Mouse (Mus musculus): Measurements from ENCODE around the gene Rnf145. TPM values are rescaled to one million over a fixed set of nuclear protein-coding genes. Genes with fewer than 3 reads are reported as not detected.

Gene Rnf145
- 100 to 1,000 TPM in 20 of 26 experiments, 10 to 100 TPM in 6; 32.3 to 381 (median 203) TPM for total RNA-seq (2018; cell fraction: chromatin; rRNA removed)
- total RNA-seq (2018; cell fraction: cytosol; rRNA removed), result 10 to 100 TPM; 19.5 to 61.0 (median 32.2) TPM
- total RNA-seq (2018; cell fraction: nucleus; rRNA removed), result 100 to 1,000 TPM in 16 of 26 experiments, 10 to 100 TPM in 10; 53.3 to 338 (median 138) TPM
- 22.5 to 32.8 TPM (median 26.5 TPM) in 3 replicates for polyA plus RNA-seq (2018)

- WGBS (ENCODE audit: missing documents), result 2% methylated on average over 70 of the region's 70 CpGs
- H3K4me3 ChIP-seq (ENCODE audit: inconsistent target), result peak within 1 kb of the TSS; percentile 94
- H3K27ac ChIP-seq, result peak within 1 kb of the TSS; percentile 90
- H3K36me3 ChIP-seq (ENCODE audit: inconsistent target), result no peaks in the 10 kb centered on the region
- H3K79me2 ChIP-seq (ENCODE audit: inconsistent target), result peaks cover 41% of the 10 kb centered on the region
Observed at GRCm38 (mm10) chr11:44518281-44519095, at the start of gene Rnf145. TSS of gene Rnf145 (plus strand) at chr11:44518964.

GRCm38 (mm10) chr11:44469646-44470431 is 48.9 kb upstream of the Rnf145 start:
- Histone ChIP-seq H3K79me2 (ENCODE audit: inconsistent target) (no peaks in the 10 kb centered on the region), H3K4me3 (ENCODE audit: inconsistent target) (peak overlapping the region; percentile 67; the same call in 1 of the 2 replicates), H3K36me3 (ENCODE audit: inconsistent target) (no peaks in the 10 kb centered on the region), H3K27ac (no peak overlapping the region)
- WGBS (ENCODE audit: missing documents), result 5% methylated on average over 56 of the region's 59 CpGs

GRCm38 (mm10) chr11:44470432-44471336 is 48.1 kb upstream of the Rnf145 start, which contains the start of gene Ublcp1:
TSS of gene Ublcp1 (minus strand) at chr11:44470498.
- H3K36me3 ChIP-seq (ENCODE audit: inconsistent target), result no peaks in the 10 kb centered on the region
- H3K27ac ChIP-seq, result peak within 1 kb of the TSS; percentile 90
- WGBS (ENCODE audit: missing documents), result 1% methylated on average over 54 of the region's 54 CpGs

GRCm38 (mm10) chr11:44471337-44471995 is 47.3 kb upstream of the Rnf145 start:
- peak overlapping the region; percentile 67 for H3K4me3 ChIP-seq (ENCODE audit: inconsistent target)
- peak overlapping the region; percentile 90 for H3K27ac ChIP-seq
- no peaks in the 10 kb centered on the region for H3K79me2 ChIP-seq (ENCODE audit: inconsistent target)
- 10% methylated on average over 4 of the region's 4 CpGs for WGBS (ENCODE audit: missing documents)
- H3K36me3 ChIP-seq (ENCODE audit: inconsistent target), result no peaks in the 10 kb centered on the region

More at GRCm38 (mm10) chr11:44470432-44471336, 48.1 kb upstream of the Rnf145 start, which contains the start of gene Ublcp1:
- Histone ChIP-seq H3K4me3 (ENCODE audit: inconsistent target) (peak within 1 kb of the TSS; percentile 67), H3K79me2 (ENCODE audit: inconsistent target) (no peaks in the 10 kb centered on the region)

GRCm38 (mm10) chr11:44475467-44475866 is 43.3 kb upstream of the Rnf145 start:
- H3K27ac ChIP-seq, result no peak overlapping the region
- no peak overlapping the region for H3K4me3 ChIP-seq (ENCODE audit: inconsistent target)
- no peaks in the 10 kb centered on the region for H3K36me3 ChIP-seq (ENCODE audit: inconsistent target)
- 88% methylated on average over 3 of the region's 3 CpGs for WGBS (ENCODE audit: missing documents)
- no peaks in the 10 kb centered on the region for H3K79me2 ChIP-seq (ENCODE audit: inconsistent target)

GRCm38 (mm10) chr11:44476445-44476844 is 42.3 kb upstream of the Rnf145 start:
- H3K79me2 ChIP-seq (ENCODE audit: inconsistent target), result no peaks in the 10 kb centered on the region
- H3K27ac ChIP-seq, result no peak overlapping the region
- H3K4me3 ChIP-seq (ENCODE audit: inconsistent target), result no peak overlapping the region
- 30% methylated on average over 2 of the region's 2 CpGs for WGBS (ENCODE audit: missing documents)
- H3K36me3 ChIP-seq (ENCODE audit: inconsistent target), result no peaks in the 10 kb centered on the region

GRCm38 (mm10) chr11:44478382-44478781 is 40.4 kb upstream of the Rnf145 start:
- Histone ChIP-seq H3K36me3 (ENCODE audit: inconsistent target) (no peaks in the 10 kb centered on the region), H3K4me3 (ENCODE audit: inconsistent target) (no peak overlapping the region), H3K79me2 (ENCODE audit: inconsistent target) (no peaks in the 10 kb centered on the region), H3K27ac (no peak overlapping the region)
- WGBS (ENCODE audit: missing documents), result 66% methylated on average over 4 of the region's 4 CpGs

- no peak overlapping the region for H3K27ac ChIP-seq
- 98% methylated on average over 6 of the region's 6 CpGs for WGBS (ENCODE audit: missing documents)
Observed at GRCm38 (mm10) chr11:44480246-44480645, 38.5 kb upstream of the Rnf145 start.

GRCm38 (mm10) chr11:44485089-44485736 is 33.6 kb upstream of the Rnf145 start:
- Histone ChIP-seq H3K36me3 (ENCODE audit: inconsistent target) (no peaks in the 10 kb centered on the region), H3K4me3 (ENCODE audit: inconsistent target) (no peak overlapping the region), H3K79me2 (ENCODE audit: inconsistent target) (no peaks in the 10 kb centered on the region), H3K27ac (no peak overlapping the region)
- WGBS (ENCODE audit: missing documents), result 98% methylated on average over 7 of the region's 7 CpGs

More at GRCm38 (mm10) chr11:44480246-44480645, 38.5 kb upstream of the Rnf145 start:
- no peak overlapping the region for H3K4me3 ChIP-seq (ENCODE audit: inconsistent target)
- H3K36me3 ChIP-seq (ENCODE audit: inconsistent target), result no peaks in the 10 kb centered on the region
- H3K79me2 ChIP-seq (ENCODE audit: inconsistent target), result no peaks in the 10 kb centered on the region

- Histone ChIP-seq H3K27ac (no peak overlapping the region), H3K36me3 (ENCODE audit: inconsistent target) (no peaks in the 10 kb centered on the region), H3K4me3 (ENCODE audit: inconsistent target) (no peak overlapping the region), H3K79me2 (ENCODE audit: inconsistent target) (no peaks in the 10 kb centered on the region)
- WGBS (ENCODE audit: missing documents), result 100% methylated on average over 1 of the region's 1 CpGs
Observed at GRCm38 (mm10) chr11:44489117-44489516, 29.6 kb upstream of the Rnf145 start.

GRCm38 (mm10) chr11:44494643-44495323 is 24.0 kb upstream of the Rnf145 start:
- 93% methylated on average over 5 of the region's 5 CpGs for WGBS (ENCODE audit: missing documents)
- Histone ChIP-seq H3K27ac (no peak overlapping the region), H3K36me3 (ENCODE audit: inconsistent target) (no peaks in the 10 kb centered on the region), H3K4me3 (ENCODE audit: inconsistent target) (no peak overlapping the region), H3K79me2 (ENCODE audit: inconsistent target) (no peaks in the 10 kb centered on the region)

GRCm38 (mm10) chr11:44496217-44496616 is 22.5 kb upstream of the Rnf145 start:
- no peak overlapping the region for H3K4me3 ChIP-seq (ENCODE audit: inconsistent target)
- no peaks in the 10 kb centered on the region for H3K36me3 ChIP-seq (ENCODE audit: inconsistent target)
- H3K27ac ChIP-seq, result no peak overlapping the region
- 28% methylated on average over 3 of the region's 3 CpGs for WGBS (ENCODE audit: missing documents)
- H3K79me2 ChIP-seq (ENCODE audit: inconsistent target), result no peaks in the 10 kb centered on the region

All from macrophage (primary cell).